Mouse (Mus musculus) heart, embryonic 13.5 days (tissue): ENCODE measurements around the gene Clk2. TPM values are rescaled to one million over a fixed set of nuclear protein-coding genes. Genes with fewer than 3 reads are reported as not detected.

Experiments used
- ATAC-seq: fragments of 200-750 bp; cut with Nextera tagmentation; 2 replicates; pipeline ENCODE4 v1.8.0; 2017; ENCODE audit warnings: moderate TSS enrichment; ENCODE audit not compliant: insufficient number of reproducible peaks, low FRiP score, low TSS enrichment; ENCODE audit errors: extremely low read depth
- H3K27ac ChIP-seq: fragments of 300-500 bp; sonication (generic); replicated peaks from 2 replicates; pipeline ENCODE4 v1.5.1; 2015; ENCODE audit warnings: moderate library complexity, mild to moderate bottlenecking, inconsistent platforms
- H3K27me3 ChIP-seq: fragments of 300-500 bp; sonication (generic); replicated peaks from 2 replicates; pipeline ENCODE4 v1.6.1; 2015; ENCODE audit warnings: mild to moderate bottlenecking, inconsistent platforms
- H3K36me3 ChIP-seq: fragments of 300-500 bp; sonication (generic); 2 replicates; pipeline ENCODE4 v1.6.1; 2015; ENCODE audit warnings: mild to moderate bottlenecking, inconsistent platforms
- H3K4me1 ChIP-seq: fragments of 300-500 bp; sonication (generic); 2 replicates; pipeline ENCODE4 v1.6.1; 2015; ENCODE audit warnings: inconsistent platforms
- H3K4me2 ChIP-seq: fragments of 300-500 bp; sonication (generic); 2 replicates; pipeline ENCODE4 v1.6.1; 2015; ENCODE audit warnings: inconsistent platforms, mild to moderate bottlenecking, moderate library complexity
- H3K4me3 ChIP-seq: fragments of 300-500 bp; sonication (generic); 2 replicates; pipeline ENCODE4 v1.5.1; 2015; ENCODE audit warnings: moderate library complexity, mild to moderate bottlenecking, inconsistent platforms
- H3K9ac ChIP-seq: fragments of 300-500 bp; sonication (generic); 2 replicates; pipeline ENCODE4 v1.6.1; 2015; ENCODE audit warnings: inconsistent platforms, mild to moderate bottlenecking, moderate library complexity
- H3K9me3 ChIP-seq: fragments of 300-500 bp; sonication (generic); 2 replicates; pipeline ENCODE4 v1.6.1; 2016; ENCODE audit warnings: inconsistent platforms
- WGBS: fragments of 180-500 bp; shearing (Covaris S2); methylation state at CpG from one replicate; pipeline ENCODE4 v1.1.7; 2015; ENCODE audit warnings: mixed read lengths; 5-methylcytosine and 5-hydroxymethylcytosine counted together
- polyA plus RNA-seq: library from polyadenylated mRNA; unstranded; fragments of >200 nt; fragmentation: Nextera tagmentation; extraction: Ambion mirVana; gene quantifications from 2 replicates; pipeline ENCODE4 v1.2.1, GENCODE M21; 2015

Clk2 gene
- polyA plus RNA-seq, 1 experiment from 2014 or later = 16.9 TPM

- WGBS = 86% methylated on average over 11 of the region's 11 CpGs
- Histone ChIP-seq H3K4me3 (no peak overlapping the region; the same call in 1 of the 2 replicates), H3K4me2 (0 out of 2 replicates have a peak overlapping the region, but pooled peaks have one; percentile 96)
Observed at GRCm38 (mm10) chr3:89179056-89179455, 14.5 kb downstream of the Clk2 start.

GRCm38 (mm10) chr3:89181749-89182500, 17.3 kb downstream of the Clk2 start:
- 87% methylated on average over 27 of the region's 27 CpGs for WGBS
- H3K9me3 ChIP-seq = no peaks in the 10 kb centered on the region
- no peak overlapping the region for H3K4me3 ChIP-seq
- H3K27me3 ChIP-seq = peaks cover 7% of the 10 kb centered on the region; the same call in 1 of the 2 replicates
- no peak for ATAC-seq
- H3K36me3 ChIP-seq = peaks cover 44% of the 10 kb centered on the region
- peaks cover 38% of the 10 kb centered on the region for H3K4me1 ChIP-seq
- H3K9ac ChIP-seq = no peak overlapping the region
- no peak overlapping the region for H3K4me2 ChIP-seq
- H3K27ac ChIP-seq = peak overlapping the region; percentile 28; the same call in 1 of the 2 replicates

More at GRCm38 (mm10) chr3:89179056-89179455, 14.5 kb downstream of the Clk2 start:
- H3K27me3 ChIP-seq = no peaks in the 10 kb centered on the region
- H3K36me3 ChIP-seq = peaks cover 67% of the 10 kb centered on the region
- no peak overlapping the region for H3K9ac ChIP-seq
- H3K27ac ChIP-seq = no peak overlapping the region
- H3K9me3 ChIP-seq = no peaks in the 10 kb centered on the region
- H3K4me1 ChIP-seq = peaks cover 28% of the 10 kb centered on the region
- ATAC-seq = no peak

- peaks cover 38% of the 10 kb centered on the region for H3K4me1 ChIP-seq
- H3K27me3 ChIP-seq = peaks cover 13% of the 10 kb centered on the region; the same call in 1 of the 2 replicates
- 48% methylated on average over 7 of the region's 7 CpGs for WGBS
- H3K4me3 ChIP-seq = peak overlapping the region; percentile 78
- no peak overlapping the region for H3K9ac ChIP-seq
- H3K27ac ChIP-seq = peak overlapping the region; percentile 28; the same call in 1 of the 2 replicates
- 0 out of 2 replicates have a peak, but pooled peaks have one; percentile 3 for ATAC-seq
- peak overlapping the region; percentile 98 for H3K4me2 ChIP-seq
- no peaks in the 10 kb centered on the region for H3K9me3 ChIP-seq
- peaks cover 45% of the 10 kb centered on the region for H3K36me3 ChIP-seq
Observed at GRCm38 (mm10) chr3:89182531-89183057, 18.0 kb downstream of the Clk2 start.

- Histone ChIP-seq H3K4me2 (peak within 1 kb of the TSS; percentile 98), H3K36me3 (peaks cover 52% of the 10 kb centered on the region), H3K4me1 (peaks cover 33% of the 10 kb centered on the region), H3K4me3 (peak within 1 kb of the TSS; percentile 78), H3K9ac (peak within 1 kb of the TSS; percentile 90), H3K27me3 (peaks cover 13% of the 10 kb centered on the region; the same call in 1 of the 2 replicates), H3K27ac (peak within 1 kb of the TSS; percentile 75), H3K9me3 (no peaks in the 10 kb centered on the region)
- peak; percentile 82 for ATAC-seq
- 6% methylated on average over 39 of the region's 39 CpGs for WGBS
Observed at GRCm38 (mm10) chr3:89183058-89183958, 18.7 kb downstream of the Clk2 start, which contains the start of gene Fam189b. Fam189b (plus strand) TSS chr3:89183143.

GRCm38 (mm10) chr3:89183959-89184315, 19.3 kb downstream of the Clk2 start:
- H3K4me3 ChIP-seq = peak overlapping the region; percentile 78
- WGBS = 83% methylated on average over 6 of the region's 6 CpGs
- peaks cover 13% of the 10 kb centered on the region; the same call in 1 of the 2 replicates for H3K27me3 ChIP-seq
- no peak overlapping the region for H3K27ac ChIP-seq
- H3K4me1 ChIP-seq = peaks cover 27% of the 10 kb centered on the region
- H3K9ac ChIP-seq = peak overlapping the region; percentile 90
- ATAC-seq = no peak
- peak overlapping the region; percentile 98 for H3K4me2 ChIP-seq
- H3K36me3 ChIP-seq = peaks cover 53% of the 10 kb centered on the region
- no peaks in the 10 kb centered on the region for H3K9me3 ChIP-seq

GRCm38 (mm10) chr3:89187197-89187596, 22.6 kb downstream of the Clk2 start:
- WGBS = 40% methylated on average over 23 of the region's 23 CpGs
- H3K9me3 ChIP-seq = no peaks in the 10 kb centered on the region
- peaks cover 20% of the 10 kb centered on the region for H3K36me3 ChIP-seq
- H3K27ac ChIP-seq = no peak overlapping the region
- H3K9ac ChIP-seq = 0 out of 2 replicates have a peak overlapping the region, but pooled peaks have one; percentile 29
- 0 out of 2 replicates have a peak overlapping the region, but pooled peaks have one; percentile 3 for H3K4me2 ChIP-seq
- peaks cover 13% of the 10 kb centered on the region; the same call in 1 of the 2 replicates for H3K27me3 ChIP-seq
- peaks cover 23% of the 10 kb centered on the region for H3K4me1 ChIP-seq
- H3K4me3 ChIP-seq = no peak overlapping the region
- ATAC-seq = no peak

- Histone ChIP-seq H3K27ac (no peak overlapping the region), H3K36me3 (peaks cover 15% of the 10 kb centered on the region), H3K4me2 (no peak overlapping the region), H3K4me1 (peaks cover 17% of the 10 kb centered on the region), H3K9me3 (no peaks in the 10 kb centered on the region), H3K27me3 (peaks cover 13% of the 10 kb centered on the region; the same call in 1 of the 2 replicates), H3K4me3 (no peak overlapping the region), H3K9ac (no peak overlapping the region)
- WGBS = 72% methylated on average over 18 of the region's 18 CpGs
- ATAC-seq = no peak
Observed at GRCm38 (mm10) chr3:89187690-89188477, 23.3 kb downstream of the Clk2 start.

GRCm38 (mm10) chr3:89188478-89188875, 23.9 kb downstream of the Clk2 start:
- H3K9ac ChIP-seq = no peak overlapping the region
- 66% methylated on average over 12 of the region's 12 CpGs for WGBS
- H3K4me3 ChIP-seq = no peak overlapping the region
- no peak overlapping the region for H3K4me2 ChIP-seq
- no peaks in the 10 kb centered on the region for H3K9me3 ChIP-seq
- H3K36me3 ChIP-seq = peaks cover 15% of the 10 kb centered on the region
- H3K27ac ChIP-seq = no peak overlapping the region
- ATAC-seq = no peak
- peaks cover 13% of the 10 kb centered on the region; the same call in 1 of the 2 replicates for H3K27me3 ChIP-seq
- peaks cover 16% of the 10 kb centered on the region for H3K4me1 ChIP-seq

GRCm38 (mm10) chr3:89190436-89190835, 25.8 kb downstream of the Clk2 start:
- H3K9me3 ChIP-seq = no peaks in the 10 kb centered on the region
- H3K4me3 ChIP-seq = no peak overlapping the region
- no peak for ATAC-seq
- H3K4me2 ChIP-seq = no peak overlapping the region
- peaks cover 10% of the 10 kb centered on the region; the same call in 1 of the 2 replicates for H3K27me3 ChIP-seq
- H3K27ac ChIP-seq = no peak overlapping the region
- 69% methylated on average over 8 of the region's 8 CpGs for WGBS
- peaks cover 15% of the 10 kb centered on the region for H3K36me3 ChIP-seq
- no peak overlapping the region for H3K9ac ChIP-seq
- H3K4me1 ChIP-seq = peaks cover 2% of the 10 kb centered on the region

GRCm38 (mm10) chr3:89193351-89193750, 28.8 kb downstream of the Clk2 start:
- 74% methylated on average over 1 of the region's 1 CpGs for WGBS
- H3K9ac ChIP-seq = no peak overlapping the region
- H3K27ac ChIP-seq = no peak overlapping the region
- no peaks in the 10 kb centered on the region for H3K27me3 ChIP-seq
- ATAC-seq = no peak
- H3K36me3 ChIP-seq = peaks cover 4% of the 10 kb centered on the region
- H3K4me1 ChIP-seq = peaks cover 13% of the 10 kb centered on the region
- no peak overlapping the region for H3K4me2 ChIP-seq
- H3K4me3 ChIP-seq = no peak overlapping the region
- H3K9me3 ChIP-seq = no peaks in the 10 kb centered on the region
